Mouse (Mus musculus): ENCODE results near the gene Tep1. TPM values are rescaled to one million over a fixed set of nuclear protein-coding genes. Genes with fewer than 3 reads are reported as not detected.
"Not testable (repeated sequence)": the region's sequence is repeated elsewhere in the genome, so short reads cannot be mapped to it uniquely, and the experiment has no call there.

Gene Tep1
- 4.6 and 5.5 TPM in 2 replicates for polyA plus RNA-seq (2014; fragmentation: Nextera tagmentation; extraction: Ambion mirVana)

DNA sequence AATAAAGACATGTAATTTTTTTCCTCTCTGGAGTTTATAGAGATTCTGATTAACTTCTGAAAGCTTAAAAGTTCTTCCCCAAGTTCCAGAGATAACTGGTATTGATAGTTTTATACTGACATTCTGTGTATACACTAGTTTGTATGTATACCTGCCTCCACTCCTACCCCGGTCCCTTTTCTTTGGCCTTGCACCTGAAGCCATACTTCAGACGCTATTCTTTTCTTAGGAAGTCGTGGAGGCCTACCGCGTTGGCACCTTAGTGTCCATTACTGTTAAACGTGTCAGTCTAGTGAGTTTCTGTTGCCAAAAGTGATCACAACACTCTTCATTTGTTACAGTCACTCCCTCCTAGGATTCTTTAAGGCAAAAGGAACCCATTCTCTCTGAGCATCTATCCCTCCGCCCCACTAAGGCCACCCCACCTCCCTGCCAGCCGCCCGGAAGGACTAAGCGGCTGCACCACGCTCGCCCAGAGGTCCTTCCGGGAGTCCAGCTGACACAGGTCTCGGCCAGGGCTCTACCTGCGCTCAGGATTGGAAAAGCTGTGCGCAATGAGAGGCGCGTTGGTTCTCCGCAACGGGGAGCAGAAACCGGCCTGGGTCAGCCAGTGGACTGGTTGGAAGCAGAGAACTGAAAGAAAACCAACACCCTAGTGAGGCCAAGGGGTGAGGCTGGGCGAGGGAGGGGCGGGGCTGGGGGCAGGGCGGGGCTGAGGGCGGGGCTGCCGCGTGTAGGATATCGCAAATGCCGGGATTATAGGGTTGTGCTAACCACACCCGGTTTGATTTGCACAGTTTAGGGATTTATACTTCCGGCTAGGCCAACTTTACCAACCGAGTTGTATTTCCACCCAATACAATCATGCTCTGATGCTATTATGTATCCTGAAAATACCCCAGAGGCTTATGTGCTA is at the start of gene Tep1:
TSS of gene Tep1 (minus strand) at position 672 of the 916 bp plus-strand sequence.
- H3K9me3 ChIP-seq (ENCODE audit: control insufficient read depth, low read length) = no peaks in the 10 kb centered on the region
- H3K4me2 ChIP-seq = peak within 1 kb of the TSS; percentile 76
- H3K27ac ChIP-seq (ENCODE audit: low read depth, low read length) = peak within 1 kb of the TSS; percentile 47
- ATAC-seq (replicated peaks; ENCODE audit: low FRiP score) = peak; percentile 91
- H3K27me3 ChIP-seq (replicated peaks; ENCODE audit: control insufficient read depth, insufficient read depth, low read length) = no peaks in the 10 kb centered on the region
- peak within 1 kb of the TSS; percentile 72 for H3K9ac ChIP-seq (ENCODE audit: low read depth, low read length)
- 7% methylated on average over 32 of the region's 32 CpGs for whole genome bisulfite sequencing
- H3K4me3 ChIP-seq (ENCODE audit: low read depth, low read length) = peak within 1 kb of the TSS; percentile 66
- no peaks in the 10 kb centered on the region for H3K36me3 ChIP-seq (ENCODE audit: control insufficient read depth, insufficient read depth, low read length)
- no peaks in the 10 kb centered on the region for H3K4me1 ChIP-seq (replicated peaks; ENCODE audit: control insufficient read depth, insufficient read depth, low read length)
- DNase-seq (ENCODE audit: low spot score) = peak; percentile 82

DNA sequence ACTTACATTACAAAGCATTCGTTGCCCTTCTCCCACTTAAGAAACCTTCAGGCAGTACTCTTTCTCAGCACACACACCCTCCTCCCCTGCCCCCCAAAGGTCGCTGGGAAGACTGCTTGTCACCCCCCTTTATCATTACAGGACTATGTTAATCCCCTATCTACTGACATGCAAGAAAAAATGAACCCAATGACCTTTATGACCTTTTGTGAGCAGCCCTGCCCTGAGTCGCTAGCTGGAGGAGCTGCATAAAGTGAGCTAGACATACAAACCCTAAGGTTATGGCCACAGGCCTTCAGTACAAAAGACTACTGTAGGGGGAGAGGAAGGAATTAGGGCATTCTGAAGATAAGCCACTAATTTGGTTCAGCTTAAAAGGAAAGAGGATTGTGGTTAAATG is 41.0 kb upstream of the Tep1 start:
- Histone ChIP-seq H3K9ac (ENCODE audit: low read depth, low read length) (no peak overlapping the region), H3K4me3 (ENCODE audit: low read depth, low read length) (no peak overlapping the region), H3K27me3 (replicated peaks; ENCODE audit: control insufficient read depth, insufficient read depth, low read length) (no peaks in the 10 kb centered on the region), H3K27ac (ENCODE audit: low read depth, low read length) (no peak overlapping the region), H3K4me1 (replicated peaks; ENCODE audit: control insufficient read depth, insufficient read depth, low read length) (no peaks in the 10 kb centered on the region), H3K9me3 (ENCODE audit: control insufficient read depth, low read length) (no peaks in the 10 kb centered on the region), H3K4me2 (no peak overlapping the region), H3K36me3 (ENCODE audit: control insufficient read depth, insufficient read depth, low read length) (peaks cover 14% of the 10 kb centered on the region)
- DNase-seq (ENCODE audit: low spot score) (no peak), ATAC-seq (replicated peaks; ENCODE audit: low FRiP score) (no peak)
- WGBS = 62% methylated on average over 3 of the region's 3 CpGs

GRCm38 (mm10) chr14:50908126-50908525 is 37.8 kb upstream of the Tep1 start:
- no peak for ATAC-seq (replicated peaks; ENCODE audit: low FRiP score)
- DNase-seq (ENCODE audit: low spot score) = no peak

DNA sequence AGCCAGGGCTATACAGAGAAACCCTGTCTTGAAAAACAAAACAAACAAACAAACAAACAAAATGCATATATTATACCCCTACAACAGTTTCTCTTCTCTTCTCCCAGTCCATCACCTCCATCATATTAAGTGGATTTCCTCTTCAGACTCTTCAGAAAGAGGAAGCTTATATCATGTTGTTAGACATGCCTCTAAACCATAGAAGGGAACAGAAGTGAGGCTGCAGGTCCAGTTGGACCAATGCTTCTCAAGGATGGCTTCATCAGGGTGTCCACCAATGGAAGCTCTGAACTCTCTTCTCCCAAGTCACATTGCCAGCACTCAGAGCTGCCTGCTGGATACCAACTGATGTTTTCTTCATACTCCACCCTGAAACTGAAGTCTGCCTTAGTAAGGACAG is 35.0 kb upstream of the Tep1 start:
- DNase-seq (ENCODE audit: low spot score); H3K4me2 ChIP-seq; H3K9ac ChIP-seq (ENCODE audit: low read depth, low read length); H3K4me3 ChIP-seq (ENCODE audit: low read depth, low read length); H3K4me1 ChIP-seq (replicated peaks; ENCODE audit: control insufficient read depth, insufficient read depth, low read length); H3K36me3 ChIP-seq (ENCODE audit: control insufficient read depth, insufficient read depth, low read length); H3K27ac ChIP-seq (ENCODE audit: low read depth, low read length); ATAC-seq (replicated peaks; ENCODE audit: low FRiP score); H3K27me3 ChIP-seq (replicated peaks; ENCODE audit: control insufficient read depth, insufficient read depth, low read length); H3K9me3 ChIP-seq (ENCODE audit: control insufficient read depth, low read length): not testable (repeated sequence)

More at GRCm38 (mm10) chr14:50908126-50908525, 37.8 kb upstream of the Tep1 start:
- H3K4me1 ChIP-seq (replicated peaks; ENCODE audit: control insufficient read depth, insufficient read depth, low read length) = 0 out of 2 replicates have a peak, but pooled peaks cover 2% of the 10 kb centered on the region
- no peak overlapping the region for H3K27ac ChIP-seq (ENCODE audit: low read depth, low read length)
- no peaks in the 10 kb centered on the region for H3K9me3 ChIP-seq (ENCODE audit: control insufficient read depth, low read length)
- WGBS = 62% methylated on average over 4 of the region's 4 CpGs
- no peak overlapping the region for H3K4me3 ChIP-seq (ENCODE audit: low read depth, low read length)
- H3K27me3 ChIP-seq (replicated peaks; ENCODE audit: control insufficient read depth, insufficient read depth, low read length) = no peaks in the 10 kb centered on the region
- H3K4me2 ChIP-seq = no peak overlapping the region
- no peak overlapping the region for H3K9ac ChIP-seq (ENCODE audit: low read depth, low read length)
- no peaks in the 10 kb centered on the region for H3K36me3 ChIP-seq (ENCODE audit: control insufficient read depth, insufficient read depth, low read length)

DNA sequence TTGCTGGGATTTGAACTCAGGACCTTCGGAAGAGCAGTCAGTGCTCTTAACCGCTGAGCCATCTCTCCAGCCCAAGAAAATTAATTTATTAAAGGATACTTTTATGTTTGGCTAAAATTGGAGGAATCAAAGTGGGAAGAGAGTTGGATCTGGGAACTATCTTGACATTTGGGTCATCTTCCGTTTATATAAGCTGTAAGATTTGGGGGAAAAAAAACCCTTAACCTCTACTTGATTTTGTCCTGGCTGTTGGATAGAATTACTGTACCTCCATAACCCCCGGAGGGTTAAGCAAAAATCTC is 34.4 kb upstream of the Tep1 start:
- Histone ChIP-seq H3K9me3 (ENCODE audit: control insufficient read depth, low read length) (no peaks in the 10 kb centered on the region), H3K9ac (ENCODE audit: low read depth, low read length) (no peak overlapping the region), H3K4me3 (ENCODE audit: low read depth, low read length) (no peak overlapping the region), H3K36me3 (ENCODE audit: control insufficient read depth, insufficient read depth, low read length) (no peaks in the 10 kb centered on the region), H3K27me3 (replicated peaks; ENCODE audit: control insufficient read depth, insufficient read depth, low read length) (no peaks in the 10 kb centered on the region), H3K27ac (ENCODE audit: low read depth, low read length) (no peak overlapping the region), H3K4me1 (replicated peaks; ENCODE audit: control insufficient read depth, insufficient read depth, low read length) (0 out of 2 replicates have a peak, but pooled peaks cover 2% of the 10 kb centered on the region), H3K4me2 (no peak overlapping the region)
- WGBS = 83% methylated on average over 4 of the region's 4 CpGs
- no peak for DNase-seq (ENCODE audit: low spot score)
- ATAC-seq (replicated peaks; ENCODE audit: low FRiP score) = no peak

GRCm38 (mm10) chr14:50903973-50904827 is 33.8 kb upstream of the Tep1 start:
- peak; percentile 84 for ATAC-seq (replicated peaks; ENCODE audit: low FRiP score)
- Histone ChIP-seq H3K9ac (ENCODE audit: low read depth, low read length) (peak overlapping the region; percentile 53), H3K9me3 (ENCODE audit: control insufficient read depth, low read length) (no peaks in the 10 kb centered on the region), H3K27ac (ENCODE audit: low read depth, low read length) (no peak overlapping the region), H3K27me3 (replicated peaks; ENCODE audit: control insufficient read depth, insufficient read depth, low read length) (no peaks in the 10 kb centered on the region), H3K4me1 (replicated peaks; ENCODE audit: control insufficient read depth, insufficient read depth, low read length) (0 out of 2 replicates have a peak, but pooled peaks cover 2% of the 10 kb centered on the region), H3K36me3 (ENCODE audit: control insufficient read depth, insufficient read depth, low read length) (no peaks in the 10 kb centered on the region), H3K4me3 (ENCODE audit: low read depth, low read length) (peak overlapping the region; percentile 54), H3K4me2 (peak overlapping the region; percentile 91)
- WGBS = 6% methylated on average over 26 of the region's 26 CpGs
- peak; percentile 64 for DNase-seq (ENCODE audit: low spot score)

- not testable (repeated sequence) for H3K9me3 ChIP-seq (ENCODE audit: control insufficient read depth, low read length); H3K4me3 ChIP-seq (ENCODE audit: low read depth, low read length); H3K36me3 ChIP-seq (ENCODE audit: control insufficient read depth, insufficient read depth, low read length); H3K4me1 ChIP-seq (replicated peaks; ENCODE audit: control insufficient read depth, insufficient read depth, low read length); H3K27ac ChIP-seq (ENCODE audit: low read depth, low read length); H3K9ac ChIP-seq (ENCODE audit: low read depth, low read length); H3K4me2 ChIP-seq; ATAC-seq (replicated peaks; ENCODE audit: low FRiP score); DNase-seq (ENCODE audit: low spot score)
- peaks cover 12% of the 10 kb centered on the region for H3K27me3 ChIP-seq (replicated peaks; ENCODE audit: control insufficient read depth, insufficient read depth, low read length)
- WGBS = 70% methylated on average over 2 of the region's 2 CpGs
Measured at GRCm38 (mm10) chr14:50897992-50898391, 27.6 kb upstream of the Tep1 start.

DNA sequence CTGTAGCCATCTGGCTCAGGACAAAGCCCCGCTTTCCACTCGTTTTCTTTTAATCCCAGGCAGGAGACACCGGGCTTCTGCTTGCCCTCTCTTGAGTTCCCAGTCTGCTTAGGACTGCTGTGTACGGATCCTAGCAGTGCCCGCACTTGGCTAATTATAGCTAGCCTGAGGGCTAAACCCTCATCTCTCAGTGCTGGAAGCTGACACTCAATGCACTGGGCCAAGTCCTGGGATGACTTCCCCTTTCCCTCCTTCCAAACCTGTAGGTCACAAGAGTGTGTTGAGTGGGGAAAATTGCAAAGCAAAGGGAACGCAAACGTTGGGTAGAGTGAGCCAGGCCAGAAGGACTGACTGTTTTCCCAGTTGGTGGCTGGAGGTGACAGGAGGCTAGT is 27.0 kb upstream of the Tep1 start, which contains the start of gene Klhl33:
TSS of gene Klhl33 (minus strand) at position 134 of the 392 bp plus-strand sequence.
- Histone ChIP-seq H3K4me2 (peak within 1 kb of the TSS; percentile 76), H3K9me3 (ENCODE audit: control insufficient read depth, low read length) (no peaks in the 10 kb centered on the region), H3K27me3 (replicated peaks; ENCODE audit: control insufficient read depth, insufficient read depth, low read length) (peaks cover 12% of the 10 kb centered on the region), H3K36me3 (ENCODE audit: control insufficient read depth, insufficient read depth, low read length) (no peaks in the 10 kb centered on the region), H3K27ac (ENCODE audit: low read depth, low read length) (no peak within 1 kb of the TSS), H3K4me1 (replicated peaks; ENCODE audit: control insufficient read depth, insufficient read depth, low read length) (0 out of 2 replicates have a peak, but pooled peaks cover 3% of the 10 kb centered on the region), H3K9ac (ENCODE audit: low read depth, low read length) (peak within 1 kb of the TSS; percentile 34; the same call in 1 of the 2 replicates), H3K4me3 (ENCODE audit: low read depth, low read length) (peak within 1 kb of the TSS; percentile 45)
- 48% methylated on average over 7 of the region's 7 CpGs for WGBS
- ATAC-seq (replicated peaks; ENCODE audit: low FRiP score) (no peak), DNase-seq (ENCODE audit: low spot score) (no peak)

All from liver, embryonic 11.5 days (tissue).